11 mouse cellular contexts compared by ENCODE assay signal in the genomic region with DNA sequence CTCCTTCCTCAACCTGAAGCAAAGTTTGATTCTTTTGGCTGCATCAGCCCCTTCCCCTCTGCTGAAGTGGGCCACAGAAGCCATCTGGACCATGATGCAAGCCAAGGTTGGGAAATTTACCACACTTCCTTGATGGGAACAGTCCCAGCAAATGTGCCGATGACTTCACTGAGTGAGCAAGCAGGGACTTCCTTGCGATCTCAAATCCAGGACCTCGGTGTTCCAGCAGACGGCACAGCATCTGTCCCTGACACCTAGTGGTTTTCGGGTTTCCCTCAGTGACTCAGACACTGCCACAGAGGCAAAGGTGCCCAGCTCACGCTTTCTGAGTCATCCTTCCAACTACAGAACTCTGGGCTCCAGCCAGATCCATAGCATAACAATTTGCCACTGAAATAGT. TPM values are rescaled to one million over a fixed set of nuclear protein-coding genes. Genes with fewer than 3 reads are reported as not detected.
A peak's percentile ranks its signal among the peaks of the same experiment; 100 is the strongest.
DNase-seq lines count a peak whose midpoint lies in the region; ATAC-seq and TF ChIP-seq lines count a peak whose summit lies in the region.
"Had no signal": no experiment of that assay in that cellular context is flagged by ENCODE, and none has a peak within 500 bp of the region (broad histone marks: within the 10 kb centered on the region; RNA-seq: fewer than 3 reads in every experiment).

No protein-coding gene starts in this region.

- H3K9me3 ChIP-seq in forebrain, postnatal 0 days (ENCODE audit: low read length) = no peaks in the 10 kb centered on the region
- no peaks in the 10 kb centered on the region for H3K9me3 ChIP-seq in forebrain, embryonic 13.5 days (replicated peaks)
- no peaks in the 10 kb centered on the region for H3K9me3 ChIP-seq in neural tube, embryonic 15.5 days (replicated peaks)
- no peaks in the 10 kb centered on the region for H3K9me3 ChIP-seq in hindbrain, embryonic 11.5 days (ENCODE audit: control insufficient read depth, low read length)
- H3K9me3 ChIP-seq: hindbrain, embryonic 15.5 days had no signal

- H3K9ac ChIP-seq in forebrain, postnatal 0 days = no peak overlapping the region
- no peak overlapping the region for H3K9ac ChIP-seq in forebrain, embryonic 13.5 days
- H3K9ac ChIP-seq in neural tube, embryonic 15.5 days (replicated peaks) = no peak overlapping the region
- H3K9ac ChIP-seq in hindbrain, embryonic 11.5 days (ENCODE audit: low read depth, low read length) = no peak overlapping the region
- H3K9ac ChIP-seq: hindbrain, embryonic 15.5 days had no signal

- H3K27me3 ChIP-seq in forebrain, postnatal 0 days (ENCODE audit: insufficient read depth, low read length) = no peaks in the 10 kb centered on the region
- peaks cover 11% of the 10 kb centered on the region; the same call in 1 of the 2 replicates for H3K27me3 ChIP-seq in forebrain, embryonic 13.5 days
- H3K27me3 ChIP-seq in neural tube, embryonic 15.5 days (replicated peaks) = no peaks in the 10 kb centered on the region
- no peaks in the 10 kb centered on the region for H3K27me3 ChIP-seq in hindbrain, embryonic 11.5 days (ENCODE audit: control insufficient read depth, insufficient read depth, low read length)
- H3K27me3 ChIP-seq: CH12.LX; hindbrain, embryonic 15.5 days had no signal

- TF ChIP-seq CTCF in forebrain, postnatal 0 days (IDR thresholded peaks at IDR 0.05; ENCODE audit: low read depth) = no peak

- H3K4me3 ChIP-seq in forebrain, postnatal 0 days (ENCODE audit: low read depth, low read length) = no peak overlapping the region
- H3K4me3 ChIP-seq in forebrain, embryonic 13.5 days = no peak overlapping the region
- no peak overlapping the region for H3K4me3 ChIP-seq in neural tube, embryonic 15.5 days (replicated peaks)
- no peak overlapping the region for H3K4me3 ChIP-seq in hindbrain, embryonic 11.5 days (ENCODE audit: low read depth, low read length)
- H3K4me3 ChIP-seq: hindbrain, embryonic 15.5 days had no signal

- no peak for DNase-seq in forebrain, postnatal 0 days
- peak; percentile 45 for DNase-seq in MN1 (ENCODE audit: low spot score)
- DNase-seq in gastrocnemius, postnatal 25 days = peak; percentile 64
- peak; percentile 56 for DNase-seq in lung, postnatal 14 days
- no peak for DNase-seq in embryo, embryonic 10.5 days (ENCODE audit: low spot score)
- DNase-seq in hindbrain, embryonic 11.5 days (ENCODE audit: low spot score) = no peak
- DNase-seq: cerebellum, adult 11-12 months had no signal

- H3K4me1 ChIP-seq in forebrain, postnatal 0 days (ENCODE audit: insufficient read depth) = no peaks in the 10 kb centered on the region
- peaks cover 3% of the 10 kb centered on the region; the same call in 1 of the 2 replicates for H3K4me1 ChIP-seq in forebrain, embryonic 13.5 days
- peaks cover 6% of the 10 kb centered on the region for H3K4me1 ChIP-seq in neural tube, embryonic 15.5 days
- no peaks in the 10 kb centered on the region for H3K4me1 ChIP-seq in hindbrain, embryonic 11.5 days (replicated peaks; ENCODE audit: control insufficient read depth, insufficient read depth, low read length)

- no peak overlapping the region for H3K27ac ChIP-seq in forebrain, postnatal 0 days (ENCODE audit: low read depth, low read length)
- H3K27ac ChIP-seq in forebrain, embryonic 13.5 days = no peak overlapping the region
- H3K27ac ChIP-seq in neural tube, embryonic 15.5 days (replicated peaks) = no peak overlapping the region
- H3K27ac ChIP-seq in hindbrain, embryonic 11.5 days (ENCODE audit: low read depth, low read length) = no peak overlapping the region
- H3K27ac ChIP-seq: hindbrain, embryonic 15.5 days had no signal

- WGBS in forebrain, postnatal 0 days = 75% methylated on average over 6 of the region's 6 CpGs
- WGBS in forebrain, embryonic 13.5 days = 89% methylated on average over 6 of the region's 6 CpGs
- WGBS in neural tube, embryonic 15.5 days = 83% methylated on average over 6 of the region's 6 CpGs
- WGBS in hindbrain, embryonic 11.5 days = 79% methylated on average over 6 of the region's 6 CpGs

- no peaks in the 10 kb centered on the region for H3K36me3 ChIP-seq in forebrain, postnatal 0 days (ENCODE audit: insufficient read depth)
- no peaks in the 10 kb centered on the region for H3K36me3 ChIP-seq in forebrain, embryonic 13.5 days (ENCODE audit: poor library complexity, severe bottlenecking)
- no peaks in the 10 kb centered on the region for H3K36me3 ChIP-seq in neural tube, embryonic 15.5 days
- H3K36me3 ChIP-seq in hindbrain, embryonic 11.5 days (ENCODE audit: control insufficient read depth, insufficient read depth, low read length) = no peaks in the 10 kb centered on the region
- H3K36me3 ChIP-seq: hindbrain, embryonic 15.5 days had no signal

- ATAC-seq in forebrain, postnatal 0 days = peak; percentile 8; the same call in 1 of the 2 replicates
- no peak for ATAC-seq in forebrain, embryonic 13.5 days
- ATAC-seq in neural tube, embryonic 15.5 days (ENCODE audit: low FRiP score) = no peak
- no peak for ATAC-seq in hindbrain, embryonic 11.5 days (ENCODE audit: low FRiP score)

- H3K4me2 ChIP-seq in forebrain, postnatal 0 days (ENCODE audit: low read depth) = no peak overlapping the region
- no peak overlapping the region for H3K4me2 ChIP-seq in forebrain, embryonic 13.5 days
- no peak overlapping the region for H3K4me2 ChIP-seq in neural tube, embryonic 15.5 days
- H3K4me2 ChIP-seq in hindbrain, embryonic 11.5 days (replicated peaks; ENCODE audit: low read depth, low read length) = no peak overlapping the region
- H3K4me2 ChIP-seq: hindbrain, embryonic 15.5 days had no signal

RNA-seq across cellular contexts. Expression of gene Pfkfb3, which starts 23.8 kb away (rescaled TPM):
- 19.2 and 22.5 TPM in 2 replicates for total RNA-seq in forebrain, postnatal 0 days (2014; rRNA removed)
- polyA plus RNA-seq in forebrain, postnatal 0 days (2015; fragmentation: Nextera tagmentation; extraction: Ambion mirVana) = 21.0 and 28.9 TPM in 2 replicates
- polyA plus RNA-seq in forebrain, embryonic 13.5 days (2015; fragmentation: Nextera tagmentation; extraction: Ambion mirVana) = 21.5 and 21.7 TPM in 2 replicates
- 100 to 1,000 TPM in 1 of 2 experiments, 10 to 100 TPM in 1; 46.4 to 185 TPM for total RNA-seq in gastrocnemius, postnatal 25 days (2021)
- polyA plus RNA-seq in neural tube, embryonic 15.5 days (2015; fragmentation: Nextera tagmentation; extraction: Ambion mirVana) = 26.5 and 29.8 TPM in 2 replicates
- polyA plus RNA-seq in hindbrain, embryonic 11.5 days (2014; fragmentation: Nextera tagmentation; extraction: Ambion mirVana) = 16.8 and 19.3 TPM in 2 replicates

Comparison
In these comparisons a context has a peak if more than half of its experiments do, and no peak if none do; other contexts are left out.
1. DNase-seq: peak in MN1 (single experiment), gastrocnemius, postnatal 25 days (single experiment) and lung, postnatal 14 days (single experiment); none in forebrain, postnatal 0 days (single experiment), embryo, embryonic 10.5 days (single experiment) and hindbrain, embryonic 11.5 days (single experiment).